Mouse (Mus musculus) lung, adult 2 months (tissue): ENCODE measurements around the gene Teddm2. TPM values are rescaled to one million over a fixed set of nuclear protein-coding genes. Genes with fewer than 3 reads are reported as not detected.

Source experiments
- DNase-seq: peaks from one replicate; pipeline ENCODE4 v3.0.0; 2022
- H3K4me1 ChIP-seq: fragments of 200-500 bp; 2 replicates; pipeline ENCODE4 v1.6.1; 2011; ENCODE audit warnings: low read length; ENCODE audit not compliant: control insufficient read depth, insufficient read depth
- H3K4me3 ChIP-seq: fragments of 200-500 bp; replicated peaks from 2 replicates; pipeline ENCODE3; 2011; ENCODE audit warnings: low read depth, mild to moderate bottlenecking, control low read depth, low read length; ENCODE audit errors: extremely low read depth
- CTCF ChIP-seq: fragments of 200-500 bp; IDR thresholded peaks from 2 replicates; pipeline ENCODE4 v1.5.1; 2011; ENCODE audit warnings: mild to moderate bottlenecking, low read length, control low read depth; ENCODE audit not compliant: insufficient read depth
- POLR2A ChIP-seq: fragments of 200-500 bp; IDR thresholded peaks from 2 replicates; pipeline ENCODE4 v1.6.1; 2011; ENCODE audit warnings: low read depth, mild to moderate bottlenecking, control low read depth, low read length, borderline replicate concordance; ENCODE audit errors: extremely low read depth
- WGBS: fragments of 180-500 bp; shearing (Covaris S2); methylation state at CpG from one replicate; pipeline ENCODE4 v1.1.7; 2018; 5-methylcytosine and 5-hydroxymethylcytosine counted together
- polyA plus RNA-seq: library from polyadenylated mRNA; depleted of rRNA; stranded (reverse); fragments of >200 nt; gene quantifications from 2 replicates; pipeline ENCODE4 v1.2.3, GENCODE M21; 2012

Teddm2 gene
- polyA plus RNA-seq, 1 experiment: 0.43 TPM

DNA sequence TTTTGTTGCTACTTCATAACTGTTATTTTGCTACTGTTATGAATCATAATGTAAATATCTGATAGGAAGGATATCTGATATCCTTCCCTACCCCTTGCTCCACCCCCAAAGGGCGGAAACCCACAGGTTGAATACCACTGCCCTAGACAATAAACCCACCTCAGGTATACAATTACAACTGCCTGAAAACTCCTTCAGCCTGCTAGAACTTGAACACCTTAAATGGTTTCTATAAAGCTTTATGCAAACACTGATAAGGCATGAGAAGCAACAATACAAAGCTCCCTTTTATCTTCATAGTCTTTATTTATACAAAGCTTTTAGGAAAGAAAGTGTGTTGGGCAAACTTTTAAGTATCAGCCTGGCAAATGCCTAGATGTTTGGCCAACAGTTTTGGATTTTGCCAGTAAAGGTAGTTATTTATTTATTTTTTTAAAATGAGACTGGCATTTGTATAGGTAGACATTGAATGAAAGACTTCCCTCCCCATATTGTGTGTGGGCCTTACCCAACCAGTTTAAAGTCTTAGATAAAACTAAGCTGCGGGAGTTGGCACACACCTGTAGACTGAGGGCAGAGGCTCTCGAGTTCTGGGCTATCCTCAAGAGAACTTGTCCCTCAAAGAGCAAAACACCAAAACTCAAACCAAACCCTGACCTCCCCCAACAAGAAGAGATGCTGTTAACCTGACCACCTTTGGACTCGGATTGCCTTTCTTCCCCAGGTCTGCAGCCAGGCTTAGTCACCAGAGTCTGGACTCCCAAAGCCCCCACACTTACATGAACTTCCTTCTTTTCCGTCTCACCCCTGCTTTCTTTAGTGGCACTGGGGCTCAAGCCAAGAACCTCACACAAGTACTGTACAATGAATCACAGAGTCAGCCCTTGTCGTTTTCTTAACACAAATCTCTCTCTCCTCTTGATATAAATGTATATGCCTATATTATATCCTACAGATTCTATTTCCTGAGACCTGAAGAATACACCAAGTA is 24.7 kb upstream of the Teddm2 start:
- no peak for TF ChIP-seq CTCF
- no peak for TF ChIP-seq POLR2A
- Histone ChIP-seq H3K4me3 (no peak overlapping the region), H3K4me1 (no peaks in the 10 kb centered on the region)
- 58% methylated on average over 6 of the region's 6 CpGs for WGBS
- no peak for DNase-seq

DNA sequence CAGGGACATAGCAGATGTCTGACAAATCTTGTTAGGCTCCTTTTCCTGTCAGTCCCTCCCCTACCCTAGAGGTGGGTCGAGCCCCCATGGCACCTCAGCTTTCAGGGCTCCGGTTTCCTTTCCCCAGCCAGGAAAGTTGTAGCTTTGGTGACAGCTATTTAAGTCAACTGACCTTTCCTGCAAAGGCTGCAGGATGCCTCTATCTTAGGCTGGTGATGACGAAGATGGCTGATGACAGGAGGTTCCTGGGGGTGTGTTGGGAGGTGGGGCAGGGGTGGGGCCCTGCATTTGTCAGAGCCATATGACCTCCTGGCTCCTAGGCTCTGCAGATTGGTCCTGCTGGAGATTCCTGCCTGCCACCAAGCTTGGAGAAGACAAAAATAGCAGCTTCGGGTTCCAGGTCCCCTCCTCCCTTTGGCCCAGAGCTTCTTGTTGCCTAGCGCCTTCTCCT is 22.6 kb upstream of the Teddm2 start:
- TF ChIP-seq POLR2A (no peak), CTCF (no peak)
- 38% methylated on average over 5 of the region's 5 CpGs for WGBS

DNA sequence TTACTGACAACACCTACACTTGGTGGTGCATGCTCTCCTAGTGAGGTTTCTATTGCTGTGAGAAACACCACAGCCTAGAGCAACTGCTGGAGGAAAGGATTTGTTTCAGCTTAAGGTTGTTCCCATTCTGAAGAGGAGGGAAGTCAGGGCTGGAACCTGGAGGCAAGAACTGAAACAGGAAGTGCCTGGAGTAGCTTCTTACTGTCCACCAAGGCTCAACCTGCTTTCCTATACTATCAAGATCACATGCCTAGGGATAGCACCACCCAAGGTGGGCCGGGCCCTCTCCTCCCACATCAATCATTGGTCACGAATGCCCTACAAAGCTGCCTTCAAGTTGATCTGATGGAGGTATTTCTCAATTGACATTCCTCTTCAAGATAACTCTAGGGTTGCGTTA is 21.6 kb upstream of the Teddm2 start:
- Histone ChIP-seq H3K4me3 (no peak overlapping the region), H3K4me1 (peaks cover 3% of the 10 kb centered on the region; the same call in 1 of the 2 replicates)
- DNase-seq: no peak
- TF ChIP-seq POLR2A: no peak
- no peak for TF ChIP-seq CTCF
- WGBS: 87% methylated on average over 3 of the region's 3 CpGs

More for the DNA sequence above, 22.6 kb upstream of the Teddm2 start:
- no peak overlapping the region for H3K4me3 ChIP-seq
- DNase-seq: no peak
- H3K4me1 ChIP-seq: peaks cover 3% of the 10 kb centered on the region; the same call in 1 of the 2 replicates

DNA sequence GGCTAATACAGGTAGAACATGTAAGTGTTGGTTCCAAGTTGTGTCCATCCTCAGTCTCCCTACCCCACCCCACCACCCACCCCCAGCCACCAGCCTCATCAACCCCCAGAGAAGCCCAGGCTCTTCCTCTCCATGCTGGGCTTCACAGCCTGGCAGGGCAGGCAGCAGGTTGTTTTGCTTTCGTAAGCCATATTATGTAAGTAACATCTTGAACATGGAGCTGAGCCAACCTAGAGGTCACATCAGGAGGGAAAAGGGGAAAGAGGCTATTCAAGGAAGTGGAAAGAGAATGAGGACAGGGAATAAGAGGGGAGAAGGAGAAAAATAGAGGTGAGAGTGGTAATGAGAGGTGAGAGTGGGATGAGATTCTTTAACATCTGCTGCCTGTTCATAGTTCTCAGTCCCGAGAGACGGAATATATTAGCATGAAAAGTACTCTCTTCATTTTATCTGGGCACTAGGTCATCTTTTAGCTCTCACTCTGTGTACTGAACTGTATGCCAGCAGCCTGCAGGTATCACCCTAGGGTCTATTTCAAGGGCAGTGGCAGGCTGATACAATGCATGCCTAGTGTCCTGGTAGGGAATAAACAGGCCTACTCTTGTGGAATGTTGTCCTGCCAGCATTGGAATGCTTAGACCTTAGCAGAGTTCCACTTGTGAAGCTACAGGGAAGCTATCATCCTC is 18.6 kb upstream of the Teddm2 start:
- peaks cover 3% of the 10 kb centered on the region; the same call in 1 of the 2 replicates for H3K4me1 ChIP-seq
- WGBS: 75% methylated on average over 3 of the region's 3 CpGs
- TF ChIP-seq POLR2A (no peak), CTCF (no peak)
- H3K4me3 ChIP-seq: no peak overlapping the region
- no peak for DNase-seq

DNA sequence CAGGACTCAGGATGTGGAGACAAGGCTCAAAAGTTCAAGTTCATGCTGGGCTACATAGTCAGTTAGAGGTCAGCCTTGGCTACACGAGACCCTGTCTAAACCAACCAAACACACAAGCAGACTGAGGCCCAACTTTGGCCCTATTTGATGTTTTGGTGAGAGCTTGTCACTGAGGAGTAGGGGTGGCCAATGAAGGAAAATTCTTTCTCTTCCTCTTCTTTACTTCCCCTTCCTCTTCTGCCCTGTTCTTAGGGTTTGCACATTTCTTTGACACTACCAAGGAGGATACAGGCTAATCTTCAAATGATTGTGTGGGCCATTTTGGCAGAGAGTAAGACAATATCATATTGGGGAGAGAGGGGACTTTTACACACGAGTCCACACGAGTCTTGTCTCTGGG is 13.8 kb upstream of the Teddm2 start:
- peaks cover 4% of the 10 kb centered on the region for H3K4me1 ChIP-seq
- no peak for DNase-seq
- 55% methylated on average over 3 of the region's 3 CpGs for WGBS
- H3K4me3 ChIP-seq: no peak overlapping the region
- TF ChIP-seq POLR2A: no peak

DNA sequence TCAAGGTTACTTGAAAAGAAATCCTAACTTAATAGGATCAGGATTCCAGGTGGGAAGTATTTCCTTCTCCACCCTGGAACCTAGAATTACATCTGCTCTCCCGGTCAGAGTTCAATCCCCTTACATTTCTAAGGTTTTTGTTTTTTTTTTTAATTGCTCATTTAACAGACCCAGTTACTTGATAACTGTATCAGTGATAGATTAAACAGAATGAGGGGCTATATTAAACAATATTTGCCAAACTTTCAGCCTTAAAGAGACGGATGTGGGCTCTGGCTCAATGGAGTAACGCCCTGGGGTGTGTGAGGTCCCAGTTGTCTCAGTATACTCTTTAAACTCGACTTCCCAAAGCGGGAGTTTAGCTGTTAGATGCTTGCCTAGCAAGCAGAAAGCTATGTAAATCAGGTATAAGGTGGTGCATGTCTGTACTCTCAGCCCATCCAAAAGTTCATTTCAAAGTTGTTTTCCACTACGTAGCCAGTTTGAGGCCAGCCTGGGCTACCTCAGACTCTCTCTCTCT is 11.3 kb upstream of the Teddm2 start:
- no peak overlapping the region for H3K4me3 ChIP-seq
- TF ChIP-seq CTCF (no peak), POLR2A (no peak)
- peaks cover 2% of the 10 kb centered on the region; the same call in 1 of the 2 replicates for H3K4me1 ChIP-seq
- 79% methylated on average over 6 of the region's 6 CpGs for WGBS
- DNase-seq: no peak

DNA sequence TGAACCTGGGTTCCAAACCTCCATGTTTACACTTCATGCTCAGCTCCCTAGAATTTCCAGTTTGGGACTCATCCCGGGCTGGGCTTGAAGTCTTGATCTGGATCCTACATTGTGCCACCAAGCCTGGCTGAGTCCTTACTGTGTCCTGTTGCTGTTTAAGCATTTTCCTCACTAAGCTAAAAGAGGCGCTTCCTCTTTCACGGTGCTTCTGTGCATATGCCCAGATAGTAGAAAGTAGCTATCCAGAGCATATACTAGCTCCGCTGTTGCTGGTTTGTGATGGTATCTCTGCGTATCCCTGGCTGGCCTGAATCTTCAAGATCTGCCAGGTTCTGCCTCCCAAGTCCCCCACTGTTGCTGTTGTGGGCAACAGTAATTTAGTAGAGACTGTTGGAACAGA is 10.4 kb upstream of the Teddm2 start:
- H3K4me3 ChIP-seq: no peak overlapping the region
- peaks cover 2% of the 10 kb centered on the region; the same call in 1 of the 2 replicates for H3K4me1 ChIP-seq
- TF ChIP-seq CTCF (no peak), POLR2A (no peak)
- DNase-seq: no peak
- WGBS: 78% methylated on average over 5 of the region's 5 CpGs

DNA sequence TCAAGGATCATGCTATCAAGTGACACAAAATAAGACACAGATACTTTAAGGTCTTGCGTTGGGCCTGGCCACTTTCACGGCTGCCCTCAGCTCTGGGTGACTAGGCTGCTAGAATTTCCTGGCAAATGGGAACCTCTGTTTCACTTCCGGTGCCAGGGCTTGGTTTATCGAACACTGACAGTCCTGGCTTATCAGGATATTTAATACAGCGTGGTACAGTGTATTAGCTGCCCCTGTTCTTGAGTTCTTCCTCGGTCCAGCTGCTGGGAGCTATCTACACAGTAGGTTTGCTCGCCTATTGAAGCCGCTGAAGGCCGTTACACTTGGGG is 9.9 kb upstream of the Teddm2 start:
- no peak for DNase-seq
- Histone ChIP-seq H3K4me1 (peaks cover 2% of the 10 kb centered on the region; the same call in 1 of the 2 replicates), H3K4me3 (no peak overlapping the region)
- TF ChIP-seq POLR2A: peak; percentile 16; the same call in 1 of the 2 replicates
- no peak for TF ChIP-seq CTCF
- WGBS: 72% methylated on average over 9 of the region's 9 CpGs

DNA sequence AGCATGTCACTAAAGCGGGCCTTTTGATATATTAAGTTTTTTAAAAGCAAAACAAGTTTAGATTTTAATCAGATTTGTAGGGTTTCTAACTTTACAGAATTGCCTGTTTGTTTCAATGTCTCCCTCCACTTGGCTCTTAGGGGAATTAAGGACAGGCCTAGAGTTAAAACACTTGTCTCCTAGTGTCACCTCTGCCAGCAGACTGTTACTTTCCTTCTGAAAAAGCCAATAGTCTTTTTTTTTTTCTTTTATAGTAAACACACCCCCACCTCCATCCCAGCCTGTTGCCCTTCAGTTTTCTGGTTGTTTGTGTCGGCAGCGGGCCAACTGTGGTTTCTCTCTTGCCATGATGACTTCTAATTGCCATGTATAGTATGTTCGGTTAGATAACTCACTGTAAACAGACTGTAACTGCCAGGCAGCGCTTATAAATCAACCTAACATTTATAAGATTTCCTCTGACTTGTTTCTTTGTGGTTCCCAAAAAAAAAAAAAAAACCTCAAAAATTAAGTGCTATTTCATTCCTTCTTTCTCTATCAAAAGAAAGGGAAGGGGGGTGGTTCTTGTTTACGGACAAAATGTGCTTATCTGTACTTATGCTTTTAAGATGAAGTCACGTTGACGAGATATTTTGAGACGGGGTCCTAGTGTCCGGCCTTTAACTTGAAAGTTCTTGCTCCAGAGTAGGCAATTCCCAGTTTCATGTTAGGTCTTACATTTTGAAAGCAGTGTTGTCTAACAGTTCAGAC is 9.4 kb upstream of the Teddm2 start:
- peaks cover 2% of the 10 kb centered on the region; the same call in 1 of the 2 replicates for H3K4me1 ChIP-seq
- no peak for TF ChIP-seq POLR2A
- TF ChIP-seq CTCF: no peak
- WGBS: 65% methylated on average over 10 of the region's 10 CpGs
- H3K4me3 ChIP-seq: no peak overlapping the region
- DNase-seq: no peak
